Mouse (Mus musculus): ENCODE measurements at regions not wholly inside any gene's neighbourhood (a gene's known extent, or its start where the extent isn't known, plus 50 kb on each side); places are given as distances from the start of the nearest gene placed in this dataset.

GRCm38 (mm10) chr10:21528396-21528795 lies 64.5 kb upstream of the 1700020N01Rik start:
- DNase-seq (ENCODE audit: low spot score) = no peak
- WGBS = 87% methylated on average over 3 of the region's 3 CpGs
- Histone ChIP-seq H3K27ac (replicated peaks) (no peak overlapping the region), H3K4me1 (0 out of 2 replicates have a peak, but pooled peaks cover 4% of the 10 kb centered on the region), H3K4me3 (no peak overlapping the region), H3K27me3 (replicated peaks; ENCODE audit: low read depth, poor library complexity, severe bottlenecking) (no peaks in the 10 kb centered on the region), H3K9me3 (no peaks in the 10 kb centered on the region), H3K36me3 (replicated peaks) (no peaks in the 10 kb centered on the region)

GRCm38 (mm10) chr10:21529098-21529749 lies 63.7 kb upstream of the 1700020N01Rik start:
- DNase-seq (ENCODE audit: low spot score) = no peak
- Histone ChIP-seq H3K27me3 (replicated peaks; ENCODE audit: low read depth, poor library complexity, severe bottlenecking) (no peaks in the 10 kb centered on the region), H3K4me1 (0 out of 2 replicates have a peak, but pooled peaks cover 4% of the 10 kb centered on the region), H3K9me3 (no peaks in the 10 kb centered on the region), H3K36me3 (replicated peaks) (no peaks in the 10 kb centered on the region), H3K4me3 (no peak overlapping the region), H3K27ac (replicated peaks) (no peak overlapping the region)
- WGBS = 72% methylated on average over 10 of the region's 10 CpGs

- WGBS = 93% methylated on average over 1 of the region's 1 CpGs
Measured at GRCm38 (mm10) chr10:21532142-21532541, 60.8 kb upstream of the 1700020N01Rik start.

DNA sequence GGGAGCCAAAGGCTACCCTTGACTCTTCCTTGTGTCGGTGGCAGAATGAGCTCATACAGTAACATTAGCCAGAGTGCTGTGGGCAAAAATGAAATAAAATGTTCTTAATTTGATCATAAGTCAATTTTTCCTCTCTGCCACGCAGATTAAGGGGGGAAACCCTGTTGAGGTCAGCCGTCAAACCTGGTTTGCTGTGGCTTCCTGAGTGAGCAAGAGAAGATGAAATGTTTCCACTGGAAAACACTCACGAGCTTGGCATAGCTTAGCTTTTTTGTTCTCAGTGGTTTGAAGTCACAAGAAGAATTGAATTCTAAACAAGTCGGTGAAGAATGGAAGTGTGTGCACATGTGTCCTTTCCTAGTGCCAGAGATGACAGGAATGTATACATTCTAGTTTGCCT lies 57.3 kb upstream of the 1700020N01Rik start:
- no peak overlapping the region for H3K27ac ChIP-seq (replicated peaks)
- 0 out of 2 replicates have a peak, but pooled peaks cover 4% of the 10 kb centered on the region for H3K4me1 ChIP-seq
- no peaks in the 10 kb centered on the region for H3K36me3 ChIP-seq (replicated peaks)
- 79% methylated on average over 5 of the region's 5 CpGs for WGBS
- no peaks in the 10 kb centered on the region for H3K27me3 ChIP-seq (replicated peaks; ENCODE audit: low read depth, poor library complexity, severe bottlenecking)
- no peaks in the 10 kb centered on the region for H3K9me3 ChIP-seq
- no peak overlapping the region for H3K4me3 ChIP-seq
- DNase-seq (ENCODE audit: low spot score) = no peak

More at GRCm38 (mm10) chr10:21532142-21532541, 60.8 kb upstream of the 1700020N01Rik start:
- Histone ChIP-seq H3K4me3 (no peak overlapping the region), H3K27ac (replicated peaks) (no peak overlapping the region), H3K4me1 (0 out of 2 replicates have a peak, but pooled peaks cover 4% of the 10 kb centered on the region), H3K9me3 (no peaks in the 10 kb centered on the region), H3K36me3 (replicated peaks) (no peaks in the 10 kb centered on the region), H3K27me3 (replicated peaks; ENCODE audit: low read depth, poor library complexity, severe bottlenecking) (no peaks in the 10 kb centered on the region)
- DNase-seq (ENCODE audit: low spot score) = no peak

- H3K4me1 ChIP-seq = no peaks in the 10 kb centered on the region
- no peaks in the 10 kb centered on the region for H3K36me3 ChIP-seq (replicated peaks)
- 60% methylated on average over 6 of the region's 6 CpGs for WGBS
- H3K27ac ChIP-seq (replicated peaks) = no peak overlapping the region
- H3K4me3 ChIP-seq = no peak overlapping the region
- DNase-seq (ENCODE audit: low spot score) = no peak
- H3K9me3 ChIP-seq = no peaks in the 10 kb centered on the region
- no peaks in the 10 kb centered on the region for H3K27me3 ChIP-seq (replicated peaks; ENCODE audit: low read depth, poor library complexity, severe bottlenecking)
Measured at GRCm38 (mm10) chr10:21538481-21538880, 54.5 kb upstream of the 1700020N01Rik start.

Data from embryonic facial prominence, embryonic 10.5 days (tissue).